Mouse (Mus musculus) urinary bladder, postnatal 4 days (tissue): ENCODE data around the gene Pkp1.

Experiments used
- DNase-seq, 2 experiments: peaks; one replicate each; pipeline ENCODE4 v3.0.0; 2021 to 2022; ENCODE audit warnings: low spot score in 2 of 2

Pkp1 gene

DNA sequence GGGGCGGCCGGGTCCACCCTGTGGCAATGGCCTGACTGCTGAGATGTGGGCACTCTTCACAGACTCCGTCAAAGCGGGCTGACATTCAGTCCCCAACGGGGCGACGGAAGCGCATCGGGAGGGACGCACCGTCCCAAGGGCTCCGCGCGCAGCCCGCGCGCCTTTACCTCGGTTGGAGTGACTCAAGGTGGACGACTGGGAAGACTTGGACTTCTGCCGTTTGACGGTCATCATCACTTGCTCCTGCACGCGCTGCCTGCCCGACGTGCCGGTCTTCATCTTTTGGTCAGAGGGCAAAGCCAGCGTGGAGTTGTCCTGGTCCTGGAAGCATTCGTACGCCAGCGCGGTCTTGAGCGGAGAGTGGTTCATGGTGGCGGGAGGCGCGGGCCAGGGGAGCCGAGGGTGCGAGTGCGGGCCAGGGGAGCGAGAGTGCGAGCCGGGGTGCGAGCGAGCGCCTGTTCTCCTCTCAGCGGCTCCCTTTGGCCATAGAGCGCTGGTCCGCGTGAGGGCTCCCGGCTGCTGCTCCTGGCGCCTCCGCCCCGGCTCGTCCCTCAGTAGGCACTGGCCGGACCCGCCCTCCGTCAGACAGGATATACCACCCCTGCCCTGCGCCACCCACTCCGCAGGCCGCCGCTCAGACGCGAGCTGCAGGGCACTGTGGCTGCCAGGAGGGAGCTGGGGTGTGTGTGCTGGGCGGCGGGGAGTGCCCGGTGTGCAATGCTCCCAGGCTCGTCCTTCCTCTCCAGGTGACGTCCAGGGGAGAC, at the start of gene Pkp1:
Gene Pkp1, minus strand, starts transcription at position 564 of the 764 bp plus-strand sequence.
- DNase-seq, result no peak

DNA sequence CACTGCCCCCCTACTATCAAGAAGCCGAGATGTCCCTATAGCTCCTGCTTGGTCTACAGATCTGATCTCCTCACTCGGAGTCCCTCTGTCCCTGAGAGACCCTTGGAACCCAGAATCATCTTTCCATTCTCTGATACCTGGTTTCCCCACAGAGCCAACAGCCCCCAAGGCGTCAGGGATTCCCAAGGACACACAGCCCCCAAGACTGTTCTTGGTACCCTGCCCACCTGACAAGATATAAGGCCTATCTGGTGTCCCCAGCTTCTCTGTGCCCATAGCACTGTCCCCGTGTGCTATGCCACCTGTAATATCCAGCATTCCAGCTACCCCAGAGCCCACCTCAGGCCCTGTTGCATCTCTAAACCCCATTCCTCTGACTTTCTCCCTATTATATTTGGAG, 48.7 kb upstream of the Pkp1 start:
- DNase-seq, result no peak

DNA sequence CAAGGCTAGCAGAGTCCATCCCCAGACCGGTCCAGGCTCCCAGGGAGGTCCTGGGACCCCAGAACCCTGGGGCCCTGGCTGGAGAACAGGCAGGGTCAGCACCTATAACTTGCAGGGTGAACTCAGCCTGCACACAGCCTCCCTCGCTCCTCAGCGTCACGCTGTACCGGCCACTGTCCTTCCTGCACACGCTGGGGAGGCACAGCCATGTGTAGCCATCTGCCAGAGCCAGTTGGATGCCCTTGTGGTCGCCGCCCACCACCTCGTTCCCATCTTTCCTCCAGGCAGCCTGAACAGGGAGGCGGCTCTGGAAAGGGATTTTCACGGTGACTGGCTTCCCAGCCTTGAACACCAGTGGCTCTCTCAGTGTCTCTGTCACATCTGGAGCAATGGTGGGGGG, 45.6 kb upstream of the Pkp1 start:
- DNase-seq, result no peak

DNA sequence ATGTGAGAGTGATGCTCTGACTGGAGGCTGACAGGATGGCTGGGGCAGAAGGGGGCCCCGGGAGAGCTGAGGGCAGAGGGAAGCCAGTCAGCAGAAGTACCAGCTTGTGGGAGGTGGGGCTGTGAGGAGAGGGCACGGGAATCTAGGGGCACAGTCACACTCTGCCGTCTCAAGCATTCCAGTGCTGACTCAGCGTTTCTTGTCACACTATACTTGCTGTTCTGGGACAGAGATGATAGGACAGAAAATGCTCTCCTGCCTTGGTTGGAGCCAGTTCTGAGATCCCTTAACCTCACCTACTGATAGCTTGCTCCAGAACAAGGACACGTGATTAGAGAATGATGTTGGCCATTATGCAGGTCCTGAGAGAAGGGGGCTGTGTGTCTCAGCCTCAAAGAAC, 44.2 kb upstream of the Pkp1 start:
- DNase-seq, result no peak

DNA sequence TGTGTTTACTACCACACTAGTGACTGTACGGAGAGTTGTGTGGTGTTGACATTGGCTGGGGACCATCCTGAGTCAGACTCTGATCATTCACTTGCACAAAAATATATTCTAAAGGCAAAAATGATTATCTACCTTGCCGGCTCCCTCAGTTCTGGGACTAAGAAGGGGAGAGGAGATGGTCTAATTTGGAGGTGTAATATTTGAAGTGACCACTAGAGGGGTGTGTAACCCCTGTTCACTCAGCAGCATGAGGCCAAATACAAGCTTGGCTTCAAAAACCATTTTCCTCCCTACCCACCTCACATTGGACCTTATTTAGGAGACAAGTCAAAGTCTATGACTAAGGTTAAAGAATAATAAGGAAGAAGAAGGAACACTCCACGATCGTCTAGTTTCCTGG, 39.5 kb upstream of the Pkp1 start:
- no peak for DNase-seq

DNA sequence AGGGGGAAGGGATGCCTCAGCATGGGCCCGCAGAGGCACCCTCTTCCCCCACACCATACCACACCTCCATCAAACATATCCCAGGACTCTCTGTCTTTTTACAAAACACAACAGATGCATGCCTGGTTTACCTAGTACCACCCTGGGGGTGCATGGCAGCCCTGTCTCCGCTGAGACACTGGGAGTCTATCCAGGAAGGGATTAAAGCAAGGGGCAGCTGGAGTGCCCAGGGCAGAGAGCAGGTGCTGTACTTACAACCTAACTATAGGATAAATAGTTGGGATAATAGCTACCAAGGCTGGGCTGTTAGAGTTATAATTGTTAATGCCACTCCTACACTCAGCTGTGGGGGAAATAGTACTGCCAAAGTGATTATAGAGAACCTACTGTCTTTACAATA, 29.9 kb upstream of the Pkp1 start:
- no peak for DNase-seq

DNA sequence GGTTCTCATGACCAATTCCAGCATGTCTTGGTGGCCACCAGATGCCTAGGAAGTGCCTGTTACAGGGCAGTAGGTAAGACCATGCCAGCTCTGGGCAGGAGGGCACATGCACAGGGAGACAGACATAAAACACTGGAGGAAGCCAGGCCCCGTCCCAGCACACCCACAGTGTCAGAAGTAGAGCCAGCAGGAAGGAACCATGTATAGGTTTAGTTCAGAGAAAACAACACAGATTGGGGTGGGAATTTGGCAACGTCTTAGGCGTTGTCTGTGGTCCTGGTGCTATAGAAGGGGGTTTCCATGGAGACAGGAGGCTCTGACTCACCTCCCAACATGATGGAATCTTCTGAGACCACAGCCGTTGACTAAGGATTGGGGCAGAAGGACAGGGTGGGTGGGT, 27.2 kb upstream of the Pkp1 start:
- DNase-seq, result no peak

DNA sequence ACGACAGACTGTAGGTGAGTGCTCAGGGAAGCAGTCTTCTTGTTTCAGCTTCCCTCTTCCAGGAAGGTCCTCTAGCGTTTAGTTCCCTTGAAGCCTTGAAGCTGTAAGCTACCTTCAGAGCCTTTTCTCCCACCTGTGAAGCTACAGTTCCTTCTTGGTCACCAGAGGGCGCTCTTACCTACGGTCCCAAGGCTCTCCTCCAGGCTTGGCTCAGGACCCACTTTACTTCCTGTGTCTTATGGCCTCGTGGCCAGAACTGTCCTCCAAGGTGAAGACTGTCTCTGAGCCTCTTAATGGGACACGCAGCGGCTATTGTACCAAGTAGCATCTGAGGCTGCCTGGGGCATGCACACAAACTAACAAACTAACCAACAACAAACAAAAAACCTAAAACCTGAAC, 26.7 kb upstream of the Pkp1 start:
- DNase-seq, result no peak

DNA sequence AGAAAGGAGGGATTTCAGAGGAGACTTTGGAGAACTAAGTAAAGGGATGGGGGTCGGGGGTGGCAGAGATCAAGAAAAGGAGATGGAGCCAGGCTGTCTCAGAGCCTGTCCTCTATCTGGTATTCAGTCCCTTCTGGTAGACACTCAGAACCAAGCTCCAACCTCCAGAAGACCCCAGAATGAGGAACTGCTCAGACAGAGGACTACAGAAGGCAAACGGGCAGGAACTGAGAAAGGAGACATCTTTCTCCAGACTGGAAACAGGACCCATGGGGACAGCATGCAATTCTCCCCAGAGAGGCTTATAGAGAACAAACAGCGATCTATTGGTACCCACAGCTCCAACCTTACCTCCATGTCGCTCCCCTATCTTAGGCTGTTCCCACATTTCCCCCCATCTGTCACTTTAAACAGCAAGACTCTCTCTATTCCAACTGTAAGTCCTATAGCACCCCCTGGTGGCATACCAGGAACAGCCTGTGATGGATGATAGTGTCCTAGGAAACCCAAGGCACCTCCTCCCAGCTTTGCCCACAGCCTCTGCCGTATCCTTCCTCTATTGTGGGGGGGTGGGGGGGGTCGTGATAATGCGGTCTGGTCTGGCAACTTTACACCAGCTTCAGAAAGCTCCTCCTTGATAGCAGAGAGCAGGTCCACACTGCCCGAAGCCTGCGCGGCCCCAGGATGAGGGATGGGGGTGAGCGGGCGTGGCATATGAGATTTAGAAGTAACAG, 25.7 kb upstream of the Pkp1 start:
- peak; percentile 54 to 78 for DNase-seq

DNA sequence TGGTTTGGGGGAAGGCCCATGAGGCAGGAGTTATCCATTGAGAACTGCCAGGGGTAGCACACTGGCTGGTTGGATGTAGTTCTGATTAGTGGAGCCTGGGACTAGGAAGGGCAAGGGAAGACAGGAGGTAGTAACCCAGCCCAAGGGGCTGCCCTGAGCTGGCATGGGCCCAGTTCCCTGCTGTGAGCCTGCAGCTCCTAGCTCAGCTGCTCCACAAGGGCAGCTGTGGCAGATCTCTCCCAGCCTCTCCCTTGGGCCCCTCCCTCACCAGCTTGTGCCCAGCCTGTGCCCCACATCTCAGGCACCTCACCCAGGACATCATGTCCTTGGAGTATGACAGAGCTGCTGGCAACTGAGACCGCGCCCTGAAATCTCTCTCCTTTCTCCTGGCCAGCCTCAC, 24.7 kb upstream of the Pkp1 start:
- DNase-seq, result no peak

DNA sequence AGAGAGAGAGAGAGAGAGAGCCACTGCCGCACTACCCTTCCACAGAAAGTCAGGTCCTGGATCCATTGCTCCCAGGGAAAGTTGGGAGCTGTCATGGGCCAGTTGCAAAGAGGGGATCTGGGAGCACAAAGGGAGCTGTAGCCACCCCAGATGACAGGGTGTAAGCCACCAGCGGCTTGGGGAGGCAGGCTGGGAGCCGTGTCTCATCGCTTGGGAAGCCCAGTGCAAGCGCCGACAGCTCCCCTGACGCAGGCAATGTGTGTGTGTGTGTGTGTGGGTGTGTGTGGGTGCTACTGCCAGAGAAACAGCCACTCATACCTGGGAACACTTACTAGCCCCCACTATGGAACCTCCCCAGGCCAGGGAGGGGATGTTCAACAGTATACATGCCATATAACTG, 23.1 kb upstream of the Pkp1 start:
- no peak for DNase-seq

DNA sequence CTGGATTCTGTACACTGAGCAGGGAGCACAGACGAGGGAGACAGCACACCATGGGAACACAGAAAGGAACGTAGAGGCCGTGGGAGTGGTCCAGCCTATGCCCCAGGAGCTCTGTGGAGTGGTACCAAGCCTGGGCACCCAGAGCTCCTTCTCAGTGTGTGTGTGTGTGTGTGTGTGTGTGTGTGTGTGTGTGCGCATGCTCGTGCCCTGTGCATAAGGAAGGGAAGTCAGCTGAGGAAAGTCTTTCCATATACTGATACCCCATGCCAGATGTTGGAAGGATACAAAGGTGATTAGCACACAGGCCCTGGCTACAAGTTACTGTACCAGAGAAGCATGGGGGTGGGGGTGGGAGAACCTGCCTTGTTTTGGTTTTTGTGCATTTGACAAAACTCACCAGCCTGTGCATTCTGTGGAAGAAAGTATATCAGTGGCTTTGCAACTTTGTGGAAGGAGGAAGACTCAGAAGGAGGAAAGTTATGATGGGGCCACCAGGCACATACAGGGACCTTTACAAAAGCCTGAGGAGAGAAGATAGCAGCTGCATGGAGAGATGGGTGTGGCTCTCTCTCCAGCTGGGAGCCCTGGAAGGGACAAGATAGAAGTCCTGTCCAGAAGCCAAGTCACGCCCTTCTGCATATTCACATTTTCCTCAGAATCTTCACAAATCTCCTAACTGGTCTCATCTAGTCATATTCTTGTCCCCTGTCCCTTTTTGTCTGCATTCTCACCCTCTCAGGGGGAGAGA, 22.4 kb upstream of the Pkp1 start:
- DNase-seq, result no peak

DNA sequence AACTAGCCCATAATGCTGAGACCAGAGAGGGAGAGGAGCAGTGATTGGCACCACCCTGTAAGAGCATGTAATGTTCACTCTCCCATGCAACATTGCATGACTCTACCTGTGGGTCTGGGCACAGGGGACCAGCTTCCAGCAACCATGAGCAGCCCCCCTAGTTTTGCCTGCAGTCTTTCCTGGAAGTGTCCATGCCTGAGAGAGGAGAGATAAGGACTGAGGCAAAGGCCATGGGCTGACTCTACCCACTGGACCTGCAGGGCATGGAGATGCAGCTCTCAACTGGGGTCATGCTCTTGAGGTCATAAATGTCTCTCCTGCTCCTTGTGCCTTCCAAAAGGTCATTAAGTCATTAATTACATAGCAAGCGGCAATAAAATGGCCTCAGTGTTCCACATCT, 17.1 kb upstream of the Pkp1 start:
- no peak for DNase-seq

DNA sequence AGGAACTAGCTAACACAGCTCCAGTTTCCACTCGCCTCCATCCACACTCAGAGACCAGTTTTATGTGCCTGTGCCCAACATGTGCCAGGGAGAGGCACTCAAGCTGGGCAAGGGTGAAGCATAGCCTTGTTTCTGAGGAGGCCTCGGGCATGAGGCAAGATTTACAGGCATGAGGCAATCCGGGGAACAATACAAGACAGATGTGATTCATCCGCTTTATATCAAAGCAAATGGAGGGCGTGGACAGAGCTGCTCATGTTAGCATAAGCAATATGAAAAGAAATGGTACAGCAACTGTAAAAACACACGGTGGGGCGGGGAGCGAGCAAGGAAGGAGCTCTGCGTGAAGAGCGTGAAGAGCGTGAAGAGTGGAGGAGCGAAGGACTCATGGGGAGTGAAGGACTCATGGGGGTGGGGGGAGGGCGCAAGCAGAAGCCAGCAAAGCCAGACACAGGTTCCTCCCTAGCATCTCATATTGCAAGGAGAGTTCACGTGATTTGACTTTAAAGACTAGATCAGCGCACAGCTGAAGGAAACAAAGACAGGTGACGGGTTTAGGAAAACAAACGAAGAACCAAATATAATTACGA, 14.8 kb upstream of the Pkp1 start:
- no peak for DNase-seq

DNA sequence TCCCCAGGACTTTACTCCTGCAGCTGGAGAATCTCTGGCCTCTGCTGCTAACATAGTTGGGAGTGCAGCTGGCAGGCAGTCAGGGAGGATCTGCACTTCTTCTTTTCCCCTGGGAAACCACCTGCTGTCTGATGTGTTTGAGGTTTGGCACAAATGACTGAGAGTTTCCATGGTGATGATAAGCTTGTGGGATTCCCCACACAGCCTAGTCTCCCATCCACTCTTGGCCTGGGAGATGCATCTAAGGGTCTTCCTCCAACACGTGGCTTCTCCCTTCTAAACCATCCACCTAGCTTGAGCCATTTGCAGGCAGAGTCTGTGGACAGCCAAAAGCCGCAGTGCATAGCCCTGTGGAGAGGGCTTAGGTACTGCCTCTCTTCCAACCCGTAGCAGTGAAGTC, 10.9 kb upstream of the Pkp1 start:
- no peak for DNase-seq

DNA sequence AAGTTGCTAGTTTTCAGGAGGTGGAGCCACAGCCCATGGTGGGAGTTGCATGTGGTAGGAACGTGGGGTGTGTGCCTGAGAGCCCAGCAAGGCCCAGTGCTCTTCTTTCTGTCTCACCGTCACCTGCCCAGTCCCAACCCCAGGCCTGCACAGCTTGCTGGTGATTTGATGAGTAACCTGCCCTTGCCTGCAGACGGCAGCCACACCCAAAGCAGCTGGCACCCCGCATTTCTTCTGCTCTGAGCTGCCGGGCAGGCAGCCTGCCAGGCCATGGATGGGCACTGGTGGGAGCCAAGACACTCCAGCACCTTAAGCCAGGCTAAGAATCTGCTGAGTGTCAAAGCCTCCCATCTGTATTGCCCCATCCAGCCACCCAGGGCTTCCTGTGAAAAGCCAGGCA, 6.8 kb upstream of the Pkp1 start:
- no peak for DNase-seq

DNA sequence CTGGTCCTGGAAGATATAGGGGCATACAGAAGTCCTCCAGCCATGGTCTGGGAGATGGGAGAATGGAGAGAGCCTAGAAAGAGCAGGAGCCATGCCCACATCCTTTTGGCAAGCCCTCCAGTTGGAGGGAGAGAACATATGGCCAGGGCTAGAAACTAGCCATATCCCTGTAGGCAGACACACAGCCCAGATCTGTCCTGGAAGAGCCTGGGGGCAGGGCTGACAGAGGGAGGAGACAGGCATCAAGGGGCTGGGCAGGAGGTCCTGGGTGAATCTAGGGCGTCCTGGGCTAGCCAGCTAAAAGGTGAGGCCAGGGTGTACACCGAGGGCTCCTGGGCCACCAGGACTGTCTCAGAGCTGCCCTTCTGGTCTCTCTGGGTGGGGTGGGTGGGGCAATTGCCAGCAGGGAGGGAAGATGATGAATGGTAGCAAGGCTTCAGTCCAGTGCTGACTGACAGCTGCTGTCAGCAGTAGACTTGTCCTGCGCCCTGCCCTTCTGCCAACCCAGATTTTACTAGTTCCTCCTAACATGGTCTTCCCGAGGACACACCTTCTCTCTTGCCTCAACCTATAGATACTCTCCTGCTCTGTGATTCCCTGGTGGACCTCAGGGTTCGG, 5.5 kb upstream of the Pkp1 start:
- DNase-seq, result no peak

DNA sequence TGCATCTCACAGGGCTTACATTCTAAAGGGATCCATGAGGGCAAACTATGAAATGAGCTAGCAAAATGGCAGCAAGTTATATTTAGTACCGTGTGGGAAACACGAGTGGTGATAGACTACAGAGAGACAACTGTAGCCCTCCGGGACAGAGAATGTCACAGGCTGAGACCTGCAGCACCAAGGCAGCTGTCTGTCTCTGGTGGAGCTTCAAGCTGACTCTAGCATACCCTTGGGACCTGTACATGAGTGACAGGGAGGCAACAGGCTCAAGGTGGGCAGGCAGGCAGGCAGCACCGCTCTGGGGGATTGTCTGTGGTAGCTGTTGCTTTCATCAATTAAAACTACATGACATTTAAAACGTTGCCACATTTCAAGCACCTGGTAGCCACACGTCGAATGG, 4.2 kb upstream of the Pkp1 start:
- no peak for DNase-seq

DNA sequence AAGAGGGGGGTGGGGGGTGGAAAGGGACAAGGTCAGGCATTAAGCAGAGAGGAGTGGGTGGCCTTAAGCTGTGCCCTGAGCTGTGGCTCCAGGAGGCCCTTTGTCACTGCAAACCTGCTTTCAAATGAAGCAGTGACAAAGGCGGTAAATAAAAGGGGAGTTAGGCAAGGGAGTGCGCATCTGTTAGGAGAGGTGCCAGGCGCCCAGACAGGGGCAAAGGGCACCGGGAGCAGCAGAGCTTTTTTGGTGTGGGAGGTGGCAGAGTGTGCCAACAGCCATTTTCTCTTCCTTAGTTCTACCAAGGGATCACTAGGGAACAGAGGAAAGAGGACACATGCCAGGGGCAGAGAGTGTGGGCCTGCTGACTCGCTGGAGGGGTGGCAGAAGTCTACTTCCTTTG, 1.8 kb downstream of the Pkp1 start:
- no peak for DNase-seq

DNA sequence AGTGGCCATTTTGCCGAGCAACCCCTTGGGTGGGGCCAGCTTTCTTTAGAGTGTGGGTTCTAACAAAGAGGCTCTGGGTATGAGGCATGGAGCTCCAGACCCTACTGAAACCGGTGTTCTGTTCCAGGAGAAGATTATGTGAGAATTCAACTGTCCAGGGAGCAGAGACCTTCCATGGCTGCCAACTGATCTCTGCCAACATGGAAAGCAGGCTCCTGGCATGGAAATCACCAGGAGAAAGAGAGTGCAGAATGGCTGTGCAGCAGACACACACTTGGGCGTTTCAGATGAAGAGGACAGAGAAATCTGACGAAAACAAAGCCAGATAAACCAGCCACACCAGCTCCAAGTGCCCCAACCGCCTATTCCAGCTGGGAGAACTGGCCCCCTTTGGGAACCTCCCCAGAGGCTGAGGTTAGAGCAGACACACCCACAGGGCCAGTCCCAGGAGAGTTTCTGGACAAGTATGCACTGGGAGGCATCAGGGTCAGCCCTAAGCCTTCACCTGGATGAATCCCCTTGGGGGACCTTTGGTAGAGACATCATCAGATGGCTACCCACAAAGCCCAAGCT, 2.4 kb downstream of the Pkp1 start:
- no peak for DNase-seq

DNA sequence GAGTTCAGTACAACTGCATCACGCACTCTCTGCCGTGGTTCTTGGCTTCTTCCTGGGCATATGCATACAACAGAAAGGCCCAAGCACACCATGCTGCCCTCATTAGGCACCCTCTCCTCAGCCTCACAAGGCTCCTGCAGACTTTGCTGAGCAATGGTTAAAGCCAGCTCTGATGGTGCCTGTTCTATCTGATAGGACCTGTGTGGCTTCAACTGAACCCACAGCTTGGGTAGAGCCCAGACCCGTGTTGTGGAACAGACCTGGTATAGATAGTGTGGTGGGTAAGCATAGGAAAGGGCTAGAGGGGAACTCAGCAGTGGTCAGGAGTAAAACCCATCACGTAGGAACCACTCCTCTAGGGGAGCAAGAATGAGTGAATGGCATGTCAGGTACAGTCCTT, 5.3 kb downstream of the Pkp1 start:
- no peak for DNase-seq

DNA sequence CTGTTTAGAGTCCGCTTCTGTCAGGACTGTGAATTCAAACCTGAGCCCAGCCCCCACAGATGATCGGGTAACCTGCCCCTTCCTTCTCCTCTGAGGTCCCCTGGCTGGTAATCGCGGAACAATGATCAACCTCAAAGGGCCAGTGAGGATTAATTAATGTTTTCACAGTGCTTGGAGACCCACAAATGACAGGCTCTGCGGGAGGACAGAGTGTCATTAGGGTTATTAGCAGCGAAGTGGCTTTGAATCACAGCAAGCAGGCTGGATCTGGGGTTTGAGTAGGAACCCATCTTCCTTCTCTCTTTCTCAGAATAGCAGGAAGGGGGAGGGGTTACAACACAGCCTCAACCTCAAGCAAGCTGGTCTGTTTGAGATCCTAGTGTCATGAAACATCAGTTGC, 9.6 kb downstream of the Pkp1 start:
- no peak for DNase-seq
